Mouse (Mus musculus) lung, adult 10 weeks (tissue): ENCODE data around the gene Tox2. TPM values are rescaled to one million over a fixed set of nuclear protein-coding genes. Genes with fewer than 3 reads are reported as not detected.

Experiments
- polyA plus RNA-seq: library from polyadenylated mRNA; stranded (reverse); fragments of 350-450 nt; fragmentation: Illumina TruSeq; extraction: RNeasy Lipid Tissue Mini Kit (QIAGEN cat#74804); gene quantifications from one replicate; pipeline ENCODE4 v1.2.3, GENCODE M21; 2014; ENCODE audit warnings: low read depth, low replicate concordance; ENCODE audit not compliant: insufficient read depth

Gene Tox2
- 7.5 TPM for polyA plus RNA-seq

GRCm38 (mm10) chr2:163202884-163203634, at the start of gene Tox2:
Gene Tox2, plus strand, starts transcription at chr2:163203125.

Other genes with a start within 250 kb of the Tox2 start
- gene Sgk2, start 215.8 kb upstream of the Tox2 start, polyA plus RNA-seq = not detected
- 23.6 TPM for gene Ift52, start 185.8 kb upstream of the Tox2 start, polyA plus RNA-seq
- gene Mybl2, start 148.4 kb upstream of the Tox2 start, polyA plus RNA-seq = 0.77 TPM
- 0.74 TPM for gene Gtsf1l, start 115.3 kb upstream of the Tox2 start, polyA plus RNA-seq
- gene Jph2, start 194.9 kb downstream of the Tox2 start, polyA plus RNA-seq = 13.1 TPM
- 33.8 TPM for gene Oser1, start 221.6 kb downstream of the Tox2 start, polyA plus RNA-seq
- gene Gdap1l1, start 235.4 kb downstream of the Tox2 start, polyA plus RNA-seq = not detected